In genomic region chr5:21270756-21271155, GRCm38 (mm10) we compare ENCODE assay signal across 19 mouse cellular contexts.
DNase-seq lines count a peak whose midpoint lies in the region; ATAC-seq and TF ChIP-seq lines count a peak whose summit lies in the region.
"Had no signal": no experiment of that assay in that cellular context is flagged by ENCODE, and none has a peak within 500 bp of the region (broad histone marks: within the 10 kb centered on the region; RNA-seq: fewer than 3 reads in every experiment).

No protein-coding gene starts in this region.

- no peaks in the 10 kb centered on the region for H3K9me3 ChIP-seq in lung, postnatal 0 days (ENCODE audit: low read length)
- H3K9me3 ChIP-seq in hindbrain, embryonic 14.5 days (ENCODE audit: control insufficient read depth, low read length): no peaks in the 10 kb centered on the region
- H3K9me3 ChIP-seq: embryonic facial prominence, embryonic 12.5 days; hindbrain, embryonic 10.5 days; limb, embryonic 10.5 days; midbrain, embryonic 12.5 days; neural tube, embryonic 12.5 days had no signal

- WGBS in lung, postnatal 0 days: 60% methylated on average over 4 of the region's 4 CpGs
- 50% methylated on average over 4 of the region's 4 CpGs for WGBS in macrophage (ENCODE audit: missing documents)
- WGBS in hindbrain, embryonic 14.5 days: 90% methylated on average over 4 of the region's 4 CpGs

- H3K79me2 ChIP-seq in macrophage (ENCODE audit: inconsistent target): no peaks in the 10 kb centered on the region

- no peak overlapping the region for H3K9ac ChIP-seq in lung, postnatal 0 days (replicated peaks; ENCODE audit: low read depth)
- H3K9ac ChIP-seq in hindbrain, embryonic 14.5 days: no peak overlapping the region
- H3K9ac ChIP-seq: embryonic facial prominence, embryonic 12.5 days; midbrain, embryonic 12.5 days; neural tube, embryonic 12.5 days had no signal

- no peak for TF ChIP-seq CTCF in lung, postnatal 0 days (IDR thresholded peaks at IDR 0.05)

- TF ChIP-seq EP300 in lung, postnatal 0 days (IDR thresholded peaks at IDR 0.05): no peak

- peak; percentile 39 for ATAC-seq in lung, postnatal 0 days
- ATAC-seq in hindbrain, embryonic 14.5 days (ENCODE audit: low FRiP score): no peak
- ATAC-seq: forebrain, embryonic 14.5 days had no signal

- intact Hi-C loops in heart, postnatal 36 days (cut with DNase I): no loop called here

- no peak overlapping the region for H3K27ac ChIP-seq in lung, postnatal 0 days (ENCODE audit: low read length)
- H3K27ac ChIP-seq in macrophage: peak overlapping the region; percentile 75
- H3K27ac ChIP-seq in hindbrain, embryonic 14.5 days: no peak overlapping the region
- H3K27ac ChIP-seq: embryonic facial prominence, embryonic 12.5 days; hindbrain, embryonic 10.5 days; left cerebral cortex, adult 2 months; limb, embryonic 10.5 days; neural tube, embryonic 12.5 days had no signal

- no peak overlapping the region for H3K4me2 ChIP-seq in lung, postnatal 0 days (replicated peaks; ENCODE audit: low read depth, low read length)
- no peak overlapping the region for H3K4me2 ChIP-seq in hindbrain, embryonic 14.5 days (replicated peaks)
- H3K4me2 ChIP-seq: embryonic facial prominence, embryonic 12.5 days; midbrain, embryonic 12.5 days; neural tube, embryonic 12.5 days had no signal

- H3K4me3 ChIP-seq in lung, postnatal 0 days (ENCODE audit: low read depth, low read length): no peak overlapping the region
- H3K4me3 ChIP-seq in macrophage (ENCODE audit: inconsistent target): no peak overlapping the region
- H3K4me3 ChIP-seq in hindbrain, embryonic 14.5 days (replicated peaks; ENCODE audit: low read length): no peak overlapping the region
- H3K4me3 ChIP-seq: embryonic facial prominence, embryonic 12.5 days; hindbrain, embryonic 10.5 days; left cerebral cortex, adult 2 months; limb, embryonic 10.5 days; midbrain, embryonic 12.5 days; neural tube, embryonic 12.5 days had no signal

- H3K36me3 ChIP-seq in lung, postnatal 0 days (ENCODE audit: insufficient read depth, low read length): no peaks in the 10 kb centered on the region
- H3K36me3 ChIP-seq in macrophage (ENCODE audit: inconsistent target): no peaks in the 10 kb centered on the region; the same call in 1 of the 2 replicates
- H3K36me3 ChIP-seq in hindbrain, embryonic 14.5 days (replicated peaks; ENCODE audit: control insufficient read depth, insufficient read depth): no peaks in the 10 kb centered on the region
- H3K36me3 ChIP-seq: embryonic facial prominence, embryonic 12.5 days; hindbrain, embryonic 10.5 days; limb, embryonic 10.5 days; midbrain, embryonic 12.5 days; neural tube, embryonic 12.5 days had no signal

- peak; percentile 68 for DNase-seq in heart, adult 8-10 months (ENCODE audit: low spot score)
- DNase-seq in heart, postnatal 36 days: no peak
- peak; percentile 67 for DNase-seq in lung, postnatal 0 days (ENCODE audit: low spot score)
- no peak for DNase-seq in lung, postnatal 4 days
- peak; percentile 16 for DNase-seq in Muller cell, postnatal 12 days (ENCODE audit: inconsistent ontology term)
- DNase-seq in hindbrain, embryonic 14.5 days (ENCODE audit: low spot score): no peak
- DNase-seq in adrenal gland, postnatal 14 days: no peak
- DNase-seq: cerebellum, adult 9-11 months; kidney, adult 11 months; layer of hippocampus, adult 9-11 months; thymus, postnatal 4 days had no signal

- H3K27me3 ChIP-seq in lung, postnatal 0 days (replicated peaks; ENCODE audit: insufficient read depth, low read length): no peaks in the 10 kb centered on the region
- H3K27me3 ChIP-seq in hindbrain, embryonic 14.5 days (ENCODE audit: control insufficient read depth, insufficient read depth, low read length): no peaks in the 10 kb centered on the region
- H3K27me3 ChIP-seq: embryonic facial prominence, embryonic 12.5 days; neural tube, embryonic 12.5 days had no signal

- H3K4me1 ChIP-seq in lung, postnatal 0 days (ENCODE audit: insufficient read depth, low read depth, low read length): no peaks in the 10 kb centered on the region
- no peaks in the 10 kb centered on the region for H3K4me1 ChIP-seq in hindbrain, embryonic 14.5 days (replicated peaks; ENCODE audit: control insufficient read depth, insufficient read depth, low read length)
- H3K4me1 ChIP-seq: embryonic facial prominence, embryonic 12.5 days had no signal

Comparison
In these comparisons a context has a peak if more than half of its experiments do, and no peak if none do; other contexts are left out.
1. DNase-seq: peak in heart, adult 8-10 months (single experiment), lung, postnatal 0 days (single experiment) and Muller cell, postnatal 12 days (single experiment); none in heart, postnatal 36 days (0 of 2), lung, postnatal 4 days (0 of 2), hindbrain, embryonic 14.5 days (single experiment) and adrenal gland, postnatal 14 days (single experiment).